13 mouse cellular contexts compared by ENCODE assay signal in genomic region chr6:88075960-88076517, GRCm38 (mm10). TPM values are rescaled to one million over a fixed set of nuclear protein-coding genes. Genes with fewer than 3 reads are reported as not detected.
DNase-seq lines count a peak whose midpoint lies in the region; ATAC-seq and TF ChIP-seq lines count a peak whose summit lies in the region.
"Had no signal": no experiment of that assay in that cellular context is flagged by ENCODE, and none has a peak within 500 bp of the region (broad histone marks: within the 10 kb centered on the region; RNA-seq: fewer than 3 reads in every experiment).

No protein-coding gene starts in this region.

- no peak for DNase-seq in forebrain, postnatal 0 days
- no peak for DNase-seq in neural tube, embryonic 10.5 days (ENCODE audit: extremely low spot score, low spot score)
- DNase-seq in adrenal gland, adult 18-20 months (ENCODE audit: low spot score in 2 of 2): no peak
- no peak for DNase-seq in layer of hippocampus, adult 9-11 months
- no peak for DNase-seq in heart, adult 18-20 months
- DNase-seq: adrenal gland, postnatal 14 days; cerebellum, adult 2 months; heart, postnatal 36 days; thymus, postnatal 4 days had no signal

- H3K4me1 ChIP-seq in forebrain, postnatal 0 days (ENCODE audit: insufficient read depth): no peaks in the 10 kb centered on the region
- H3K4me1 ChIP-seq in forebrain, embryonic 16.5 days (replicated peaks; ENCODE audit: control insufficient read depth, insufficient read depth, low read length): 0 out of 2 replicates have a peak, but pooled peaks cover 5% of the 10 kb centered on the region
- 0 out of 2 replicates have a peak, but pooled peaks cover 3% of the 10 kb centered on the region for H3K4me1 ChIP-seq in neural tube, embryonic 12.5 days
- H3K4me1 ChIP-seq in liver, embryonic 16.5 days (ENCODE audit: control insufficient read depth, low read depth, low read length): peaks cover 19% of the 10 kb centered on the region

- no peak overlapping the region for H3K9ac ChIP-seq in forebrain, postnatal 0 days
- H3K9ac ChIP-seq in forebrain, embryonic 16.5 days (replicated peaks; ENCODE audit: low read depth, low read length): no peak overlapping the region
- H3K9ac ChIP-seq in neural tube, embryonic 12.5 days: no peak overlapping the region
- H3K9ac ChIP-seq in liver, embryonic 16.5 days (ENCODE audit: low read depth, low read length): 0 out of 2 replicates have a peak overlapping the region, but pooled peaks have one; percentile 13

- no peak for TF ChIP-seq CTCF in forebrain, postnatal 0 days (IDR thresholded peaks at IDR 0.05; ENCODE audit: low read depth)

- 0 out of 2 replicates have a peak, but pooled peaks cover 4% of the 10 kb centered on the region for H3K27me3 ChIP-seq in forebrain, postnatal 0 days (ENCODE audit: insufficient read depth, low read length)
- peaks cover 7% of the 10 kb centered on the region; the same call in 1 of the 2 replicates for H3K27me3 ChIP-seq in forebrain, embryonic 16.5 days (replicated peaks; ENCODE audit: control insufficient read depth, insufficient read depth, low read length)
- H3K27me3 ChIP-seq in neural tube, embryonic 12.5 days (replicated peaks): 0 out of 2 replicates have a peak, but pooled peaks cover 10% of the 10 kb centered on the region
- H3K27me3 ChIP-seq in liver, embryonic 16.5 days (ENCODE audit: control insufficient read depth, insufficient read depth, low read depth, low read length): no peaks in the 10 kb centered on the region
- H3K27me3 ChIP-seq: Patski had no signal

- H3K4me2 ChIP-seq in forebrain, postnatal 0 days (ENCODE audit: low read depth): 0 out of 2 replicates have a peak overlapping the region, but pooled peaks have one; percentile 57
- H3K4me2 ChIP-seq in forebrain, embryonic 16.5 days (ENCODE audit: low read length): no peak overlapping the region
- peak overlapping the region; percentile 71 for H3K4me2 ChIP-seq in neural tube, embryonic 12.5 days (replicated peaks)
- peak overlapping the region; percentile 91 for H3K4me2 ChIP-seq in liver, embryonic 16.5 days (ENCODE audit: low read depth, low read length)

- 80% methylated on average over 1 of the region's 1 CpGs for WGBS in forebrain, postnatal 0 days
- WGBS in forebrain, embryonic 16.5 days: 88% methylated on average over 1 of the region's 1 CpGs
- WGBS in neural tube, embryonic 12.5 days: 91% methylated on average over 1 of the region's 1 CpGs
- WGBS in liver, embryonic 16.5 days (ENCODE audit: insufficient replicate concordance): 26% methylated on average over 1 of the region's 1 CpGs

- ATAC-seq in forebrain, postnatal 0 days: no peak
- no peak for ATAC-seq in forebrain, embryonic 16.5 days
- ATAC-seq in neural tube, embryonic 12.5 days (ENCODE audit: low FRiP score, low read depth): no peak
- peak; percentile 57 for ATAC-seq in liver, embryonic 16.5 days (ENCODE audit: low read depth)

- H3K4me3 ChIP-seq in forebrain, postnatal 0 days (ENCODE audit: low read depth, low read length): no peak overlapping the region
- no peak overlapping the region for H3K4me3 ChIP-seq in forebrain, embryonic 16.5 days (replicated peaks; ENCODE audit: low read length)
- no peak overlapping the region for H3K4me3 ChIP-seq in neural tube, embryonic 12.5 days
- H3K4me3 ChIP-seq in liver, embryonic 16.5 days (ENCODE audit: low read depth, low read length): no peak overlapping the region

- no peaks in the 10 kb centered on the region for H3K36me3 ChIP-seq in forebrain, postnatal 0 days (ENCODE audit: insufficient read depth)
- H3K36me3 ChIP-seq in forebrain, embryonic 16.5 days (ENCODE audit: control insufficient read depth, insufficient read depth): no peaks in the 10 kb centered on the region
- no peaks in the 10 kb centered on the region for H3K36me3 ChIP-seq in neural tube, embryonic 12.5 days
- no peaks in the 10 kb centered on the region for H3K36me3 ChIP-seq in liver, embryonic 16.5 days (ENCODE audit: control insufficient read depth, insufficient read depth)

- no peak overlapping the region for H3K27ac ChIP-seq in forebrain, postnatal 0 days (ENCODE audit: low read depth, low read length)
- no peak overlapping the region for H3K27ac ChIP-seq in forebrain, embryonic 16.5 days (ENCODE audit: low read length)
- H3K27ac ChIP-seq in neural tube, embryonic 12.5 days: no peak overlapping the region
- H3K27ac ChIP-seq in liver, embryonic 16.5 days (ENCODE audit: low read length): peak overlapping the region; percentile 85; the same call in 1 of the 2 replicates

- no peaks in the 10 kb centered on the region for H3K9me3 ChIP-seq in forebrain, postnatal 0 days (ENCODE audit: low read length)
- no peaks in the 10 kb centered on the region for H3K9me3 ChIP-seq in forebrain, embryonic 16.5 days (ENCODE audit: control insufficient read depth, low read length)
- no peaks in the 10 kb centered on the region for H3K9me3 ChIP-seq in neural tube, embryonic 12.5 days
- no peaks in the 10 kb centered on the region for H3K9me3 ChIP-seq in liver, embryonic 16.5 days (replicated peaks; ENCODE audit: control insufficient read depth, low read length)

RNA-seq across cellular contexts. Expression of gene Rpn1, which starts 8.2 kb away (rescaled TPM):
- total RNA-seq in forebrain, postnatal 0 days (2014; rRNA removed): 156 and 192 TPM in 2 replicates
- polyA plus RNA-seq in forebrain, postnatal 0 days (2015; fragmentation: Nextera tagmentation; extraction: Ambion mirVana): 242 and 248 TPM in 2 replicates
- 273 and 275 TPM in 2 replicates for polyA plus RNA-seq in forebrain, embryonic 16.5 days (2015; fragmentation: Nextera tagmentation; extraction: Ambion mirVana)
- polyA plus RNA-seq in neural tube, embryonic 12.5 days (2016; fragmentation: Nextera tagmentation; extraction: Ambion mirVana): 264 and 275 TPM in 2 replicates
- polyA plus RNA-seq in liver, embryonic 16.5 days (2015; fragmentation: Nextera tagmentation; extraction: Ambion mirVana): 173 and 183 TPM in 2 replicates
- total RNA-seq in adrenal gland, adult 18-20 months (2021): 100 to 1,000 TPM; 222 to 247 TPM
- 100 to 1,000 TPM; 104 to 108 TPM for total RNA-seq in heart, adult 18-20 months (2021)

RNA-seq across cellular contexts. Expression of gene Rab7, which starts 31.0 kb away (rescaled TPM):
- 75.9 and 88.9 TPM in 2 replicates for total RNA-seq in forebrain, postnatal 0 days (2014; rRNA removed)
- polyA plus RNA-seq in forebrain, postnatal 0 days (2015; fragmentation: Nextera tagmentation; extraction: Ambion mirVana): 360 and 367 TPM in 2 replicates
- polyA plus RNA-seq in forebrain, embryonic 16.5 days (2015; fragmentation: Nextera tagmentation; extraction: Ambion mirVana): 343 TPM in 2 replicates
- 231 and 251 TPM in 2 replicates for polyA plus RNA-seq in neural tube, embryonic 12.5 days (2016; fragmentation: Nextera tagmentation; extraction: Ambion mirVana)
- 112 and 113 TPM in 2 replicates for polyA plus RNA-seq in liver, embryonic 16.5 days (2015; fragmentation: Nextera tagmentation; extraction: Ambion mirVana)
- 100 to 1,000 TPM; 295 to 343 TPM for total RNA-seq in adrenal gland, adult 18-20 months (2021)
- 100 to 1,000 TPM; 271 to 283 TPM for total RNA-seq in heart, adult 18-20 months (2021)
